Mouse (Mus musculus) right cerebral cortex, postnatal 25 days (tissue): ENCODE measurements around the gene Sprr1a.
"Not testable (repeated sequence)": the region's sequence is repeated elsewhere in the genome, so short reads cannot be mapped to it uniquely, and the experiment has no call there.

Experiments
- DNase-seq: peaks from one replicate; pipeline ENCODE4 v3.0.0; 2022

The Sprr1a gene

DNA sequence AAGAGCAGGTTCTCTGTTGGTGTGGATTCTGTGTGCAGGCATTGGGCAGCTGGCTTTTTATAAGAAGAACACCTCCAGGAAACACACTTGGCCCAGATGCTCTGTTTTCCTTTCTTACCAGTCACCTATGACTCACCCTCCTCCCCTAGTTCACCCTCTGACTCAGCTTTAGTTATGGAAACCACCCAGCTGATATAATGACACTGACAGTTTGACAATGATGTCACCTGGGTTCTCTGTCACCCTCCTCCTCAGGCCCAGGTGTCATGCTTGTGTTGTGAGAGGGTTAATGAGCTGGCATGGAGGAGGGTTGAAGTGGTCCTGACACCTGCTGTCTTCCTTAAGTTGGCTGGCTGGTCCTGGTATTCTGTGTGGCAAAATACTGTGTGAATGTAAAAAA is at the start of gene Sprr1a:
Gene Sprr1a (minus strand): TSS at position 33 of the 400 bp plus-strand sequence.
- no peak for DNase-seq

DNA sequence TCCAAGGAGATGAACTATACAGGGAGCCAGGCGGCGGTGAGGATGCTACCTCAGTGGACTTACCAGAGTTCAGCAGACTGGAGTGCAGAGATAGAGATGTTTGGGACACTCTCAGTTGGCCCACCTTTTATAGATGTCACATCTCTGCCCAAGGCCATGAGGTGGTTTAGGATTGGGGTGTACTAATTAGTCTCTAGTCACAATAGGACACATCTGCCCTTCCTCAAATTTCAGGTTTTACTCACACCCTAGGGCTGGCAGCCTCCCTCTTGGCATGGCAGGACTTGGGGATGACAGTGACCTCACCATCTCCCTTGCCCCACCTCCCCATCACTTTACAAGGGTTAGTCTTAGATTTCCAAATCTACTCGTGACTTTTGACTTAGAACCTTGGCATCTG is 48.7 kb upstream of the Sprr1a start, which contains the start of gene 2310046K23Rik:
Gene 2310046K23Rik (minus strand): TSS at position 101 of the 400 bp plus-strand sequence.
- DNase-seq, result no peak

- no peak for DNase-seq
Observed at GRCm38 (mm10) chr3:92512325-92512724, 26.6 kb upstream of the Sprr1a start.

GRCm38 (mm10) chr3:92510786-92511185 is 25.1 kb upstream of the Sprr1a start:
- DNase-seq, result no peak

- DNase-seq, result no peak
Observed at GRCm38 (mm10) chr3:92508185-92508584, 22.5 kb upstream of the Sprr1a start.

GRCm38 (mm10) chr3:92503528-92503927 is 17.8 kb upstream of the Sprr1a start:
- DNase-seq, result no peak

DNA sequence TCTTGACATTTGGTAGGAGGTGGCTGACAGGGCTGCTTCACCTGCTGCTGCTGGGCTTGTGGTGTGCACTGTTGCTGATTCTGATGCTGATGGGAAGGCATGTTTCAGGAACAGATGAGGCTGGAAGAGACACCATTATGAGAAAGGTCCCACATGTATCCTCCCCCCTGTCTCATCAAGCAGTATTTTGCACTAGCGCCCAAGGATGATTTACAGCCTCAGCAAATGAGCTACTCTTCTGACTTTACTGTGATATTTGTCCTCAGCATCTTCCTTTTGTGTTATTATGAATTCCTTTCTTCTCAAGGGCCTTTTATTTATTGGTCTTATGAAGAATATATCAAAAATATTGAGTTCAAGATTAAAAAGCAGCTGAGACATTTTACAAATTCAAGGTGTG is 14.7 kb upstream of the Sprr1a start, which contains the start of gene Sprr4:
Gene Sprr4 (minus strand): TSS at position 101 of the 400 bp plus-strand sequence.
- no peak for DNase-seq

DNA sequence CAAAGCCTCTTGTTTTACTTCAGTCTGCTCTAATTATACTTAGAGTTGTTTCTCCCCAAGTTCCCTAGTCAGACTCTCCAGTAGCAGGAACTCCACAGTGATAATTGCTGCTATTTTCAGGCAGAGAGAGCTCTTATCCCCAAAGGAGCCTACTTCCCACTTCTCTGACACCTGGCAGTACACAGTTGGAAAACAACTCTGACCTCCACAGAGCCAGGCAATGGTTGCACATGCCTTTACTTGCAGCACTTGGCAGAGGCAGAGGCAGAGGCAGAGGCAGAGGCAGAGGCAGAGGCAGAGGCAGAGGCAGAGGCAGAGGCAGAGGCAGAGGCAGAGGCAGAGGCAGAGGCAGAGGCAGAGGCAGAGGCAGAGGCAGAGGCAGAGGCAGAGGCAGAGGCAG is 4.6 kb upstream of the Sprr1a start:
- not testable (repeated sequence) for DNase-seq

DNA sequence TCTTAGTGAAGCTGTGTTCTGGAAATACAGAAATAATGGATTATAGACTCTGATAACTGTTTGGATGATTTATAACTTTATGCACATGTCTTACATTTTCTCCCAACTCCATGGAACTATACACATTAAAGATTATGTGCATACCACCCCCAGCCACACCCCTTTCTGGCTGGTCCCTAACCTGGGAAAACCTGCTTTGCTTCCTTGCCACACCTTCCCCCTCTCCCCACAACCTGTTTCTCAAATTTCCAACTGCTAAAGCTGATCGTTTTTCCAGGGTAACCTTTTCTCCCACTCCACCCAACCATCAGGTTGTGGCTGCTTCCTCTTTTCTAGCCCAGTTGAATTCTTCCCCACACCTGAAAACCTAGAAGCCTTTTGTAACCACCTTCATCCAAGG is 612 bp upstream of the Sprr1a start:
- no peak for DNase-seq

DNA sequence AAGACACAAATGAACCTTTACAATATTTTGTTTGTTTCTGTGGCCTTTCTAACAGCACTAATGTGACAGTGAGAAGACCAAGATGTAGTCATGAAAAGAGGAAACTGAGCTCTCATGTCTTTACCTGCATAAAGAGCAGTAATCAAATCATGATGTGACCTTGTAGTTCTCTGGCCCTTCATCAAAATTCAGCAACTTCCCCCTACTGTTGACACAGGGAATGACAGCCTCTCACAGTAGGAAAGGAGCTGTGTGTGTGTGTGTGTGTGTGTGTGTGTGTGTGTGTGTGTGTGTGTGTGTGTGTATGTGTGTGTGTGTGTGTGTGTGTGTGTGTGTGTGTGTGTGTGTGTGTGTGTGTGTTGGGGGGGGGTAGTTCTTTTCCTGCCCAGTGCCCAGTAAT is 4.4 kb downstream of the Sprr1a start:
- not testable (repeated sequence) for DNase-seq

- DNase-seq, result no peak
Observed at GRCm38 (mm10) chr3:92470111-92470510, 15.6 kb downstream of the Sprr1a start.

- no peak for DNase-seq
Observed at GRCm38 (mm10) chr3:92467424-92467823, 18.3 kb downstream of the Sprr1a start.

- no peak for DNase-seq
Observed at GRCm38 (mm10) chr3:92466576-92466975, 19.1 kb downstream of the Sprr1a start.

DNA sequence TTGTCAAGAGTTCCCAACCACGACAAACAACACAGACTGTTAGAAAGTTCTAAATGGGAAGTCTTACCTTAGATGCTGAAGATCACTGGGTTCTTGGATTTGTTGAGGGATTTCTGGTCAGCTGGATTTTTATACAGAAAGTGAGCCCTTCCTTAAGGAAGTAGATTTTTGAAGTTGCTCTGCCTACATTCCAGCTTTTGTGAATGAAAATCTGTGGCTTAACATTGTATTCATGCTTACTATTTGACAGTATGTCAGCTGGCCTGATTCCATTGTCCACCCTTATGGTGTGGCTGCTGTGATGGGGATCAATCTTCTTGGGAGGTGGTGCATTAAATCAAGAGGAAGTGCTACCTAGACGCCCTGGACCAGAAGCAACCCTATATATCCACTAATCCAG is 27.1 kb downstream of the Sprr1a start, which contains the start of gene Sprr3:
Gene Sprr3 (minus strand): TSS at position 101 of the 400 bp plus-strand sequence.
- no peak for DNase-seq

DNA sequence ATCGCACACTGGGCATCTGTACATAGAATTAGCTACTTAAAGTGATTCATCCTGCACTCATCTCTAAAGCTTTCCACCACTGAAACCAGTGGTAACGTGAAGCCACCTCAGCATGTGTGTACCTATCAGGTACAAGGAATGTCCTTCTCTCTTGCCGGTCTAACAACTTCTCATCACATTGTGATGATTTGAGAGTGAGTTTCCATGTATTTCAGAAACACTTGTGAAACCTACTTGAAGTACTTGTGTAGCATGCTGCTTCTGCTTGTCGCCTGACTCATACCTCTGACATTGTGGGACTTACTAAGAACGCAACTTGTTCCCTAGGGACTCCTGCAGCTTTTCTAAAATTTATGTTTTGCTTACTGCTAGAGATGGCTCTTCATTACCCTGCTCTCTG is 30.5 kb downstream of the Sprr1a start:
- no peak for DNase-seq

GRCm38 (mm10) chr3:92440177-92440576 is 45.5 kb downstream of the Sprr1a start:
- DNase-seq, result no peak

DNA sequence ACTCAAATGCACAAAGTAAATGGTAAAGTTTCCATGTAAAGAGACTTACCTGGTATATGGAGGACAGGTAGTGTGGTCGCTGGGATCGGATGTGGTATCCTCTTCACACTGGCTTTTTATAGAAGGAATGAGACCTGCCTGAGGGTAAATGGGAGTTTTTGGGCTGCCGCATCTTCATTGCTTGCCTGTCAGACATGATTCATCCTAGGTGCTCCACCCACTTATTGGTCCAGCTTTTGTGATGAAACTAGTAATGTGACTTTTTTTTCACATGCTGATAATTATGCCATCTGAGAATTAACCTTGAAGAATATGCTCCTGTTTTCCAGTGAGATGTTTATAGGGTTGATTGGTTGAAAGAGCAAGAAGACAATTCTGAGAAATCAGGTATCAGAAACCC is 47.0 kb downstream of the Sprr1a start, which contains the start of gene Sprr1b:
Gene Sprr1b (minus strand): TSS at position 101 of the 400 bp plus-strand sequence.
- no peak for DNase-seq
